ENCODE assay signal across 8 mouse cellular contexts in genomic region chr17:88508846-88509508, GRCm38 (mm10). TPM values are rescaled to one million over a fixed set of nuclear protein-coding genes. Genes with fewer than 3 reads are reported as not detected.
DNase-seq lines count a peak whose midpoint lies in the region; ATAC-seq and TF ChIP-seq lines count a peak whose summit lies in the region.

No protein-coding gene starts in this region.

- peaks cover 19% of the 10 kb centered on the region for H3K4me1 ChIP-seq in heart, embryonic 13.5 days
- no peaks in the 10 kb centered on the region for H3K4me1 ChIP-seq in stomach, postnatal 0 days (replicated peaks; ENCODE audit: control insufficient read depth, insufficient read depth)

- H3K9me3 ChIP-seq in heart, embryonic 13.5 days = no peaks in the 10 kb centered on the region
- H3K9me3 ChIP-seq in stomach, postnatal 0 days (ENCODE audit: control insufficient read depth, low read length) = no peaks in the 10 kb centered on the region

- peak overlapping the region; percentile 69 for H3K9ac ChIP-seq in heart, embryonic 13.5 days
- peak overlapping the region; percentile 61 for H3K9ac ChIP-seq in stomach, postnatal 0 days (ENCODE audit: low read length)

- no peaks in the 10 kb centered on the region for H3K27me3 ChIP-seq in heart, embryonic 13.5 days (replicated peaks)
- H3K27me3 ChIP-seq in stomach, postnatal 0 days (ENCODE audit: control insufficient read depth, insufficient read depth, low read length) = no peaks in the 10 kb centered on the region

- H3K4me3 ChIP-seq in heart, embryonic 13.5 days = peak overlapping the region; percentile 37
- peak overlapping the region; percentile 10; the same call in 1 of the 2 replicates for H3K4me3 ChIP-seq in stomach, postnatal 0 days (ENCODE audit: low read depth, low read length)

- no peak for TF ChIP-seq EP300 in stomach, postnatal 0 days (optimal IDR thresholded peaks at IDR 0.05)

- H3K27ac ChIP-seq in heart, embryonic 13.5 days (replicated peaks) = no peak overlapping the region
- peak overlapping the region; percentile 90 for H3K27ac ChIP-seq in stomach, postnatal 0 days (replicated peaks)

- DNase-seq in frontal cortex, postnatal 10 days (ENCODE audit: low spot score in 2 of 2) = peak; percentile 23 to 36
- DNase-seq in frontal cortex, postnatal 25 days (ENCODE audit: low spot score in 2 of 2) = no peak
- peak; percentile 82 for DNase-seq in MEL-GATA-1-ER (ENCODE audit: extremely low read depth, low read depth)
- peak; percentile 80 to 86 for DNase-seq in cerebellum, postnatal 10 days
- DNase-seq in kidney, postnatal 25 days = peak; percentile 39 to 69
- peak; percentile 93 for DNase-seq in stomach, postnatal 0 days (ENCODE audit: low spot score)

- ATAC-seq in heart, embryonic 13.5 days (ENCODE audit: extremely low read depth, insufficient number of reproducible peaks, low FRiP score, low TSS enrichment) = no peak
- ATAC-seq in megakaryocyte, adult 5-6 weeks (ENCODE audit: poor library complexity, severe bottlenecking) = peak; percentile 93
- peak; percentile 92 for ATAC-seq in stomach, postnatal 0 days (ENCODE audit: low FRiP score, low TSS enrichment)

- TF ChIP-seq CTCF in stomach, postnatal 0 days (IDR thresholded peaks at IDR 0.05; ENCODE audit: low read depth) = no peak

- WGBS in heart, embryonic 13.5 days = 23% methylated on average over 12 of the region's 12 CpGs
- 18% methylated on average over 12 of the region's 12 CpGs for WGBS in stomach, postnatal 0 days

- peak overlapping the region; percentile 65 for H3K4me2 ChIP-seq in heart, embryonic 13.5 days
- peak overlapping the region; percentile 54 for H3K4me2 ChIP-seq in stomach, postnatal 0 days (replicated peaks; ENCODE audit: low read depth)

- no peaks in the 10 kb centered on the region for H3K36me3 ChIP-seq in heart, embryonic 13.5 days
- no peaks in the 10 kb centered on the region for H3K36me3 ChIP-seq in stomach, postnatal 0 days (ENCODE audit: control insufficient read depth, insufficient read depth, low read length)

RNA-seq across cellular contexts. Expression of gene Ppp1r21, which starts 20.9 kb away (rescaled TPM):
- polyA plus RNA-seq in heart, embryonic 13.5 days (2015; fragmentation: Nextera tagmentation; extraction: Ambion mirVana) = 13.1 and 13.5 TPM in 2 replicates
- total RNA-seq in megakaryocyte, adult 5-6 weeks (2015) = 128 and 132 TPM in 2 replicates
- 126 and 147 TPM in 2 replicates for total RNA-seq in megakaryocyte, adult 5-6 weeks (2017)
- polyA plus RNA-seq in stomach, postnatal 0 days (2015; fragmentation: Nextera tagmentation; extraction: Ambion mirVana) = 10.4 and 11.1 TPM in 2 replicates

Comparison
In these comparisons a context has a peak if more than half of its experiments do, and no peak if none do; other contexts are left out.
1. DNase-seq: peak in frontal cortex, postnatal 10 days (2 of 2), MEL-GATA-1-ER (single experiment), cerebellum, postnatal 10 days (2 of 2), kidney, postnatal 25 days (2 of 2) and stomach, postnatal 0 days (single experiment); none in frontal cortex, postnatal 25 days (0 of 2).